Mouse (Mus musculus): Measurements from ENCODE around the gene Ncor2. TPM values are rescaled to one million over a fixed set of nuclear protein-coding genes. Genes with fewer than 3 reads are reported as not detected.
A peak's percentile ranks its signal among the peaks of the same experiment; 100 is the strongest.

The Ncor2 gene
- total RNA-seq, 2 experiments from 2014 or later = 167 to 240 TPM

- DNase-seq (ENCODE audit: low spot score in 2 of 2) = no peak
- intact Hi-C loops (cut with DNase I) = loop anchor here (5.0 kb wide), 1 partner anchor 65 kb away; the partner anchor contains the start of gene Ncor2
Measured at GRCm38 (mm10) chr5:125112588-125112987, 66.4 kb downstream of the Ncor2 start.

DNA sequence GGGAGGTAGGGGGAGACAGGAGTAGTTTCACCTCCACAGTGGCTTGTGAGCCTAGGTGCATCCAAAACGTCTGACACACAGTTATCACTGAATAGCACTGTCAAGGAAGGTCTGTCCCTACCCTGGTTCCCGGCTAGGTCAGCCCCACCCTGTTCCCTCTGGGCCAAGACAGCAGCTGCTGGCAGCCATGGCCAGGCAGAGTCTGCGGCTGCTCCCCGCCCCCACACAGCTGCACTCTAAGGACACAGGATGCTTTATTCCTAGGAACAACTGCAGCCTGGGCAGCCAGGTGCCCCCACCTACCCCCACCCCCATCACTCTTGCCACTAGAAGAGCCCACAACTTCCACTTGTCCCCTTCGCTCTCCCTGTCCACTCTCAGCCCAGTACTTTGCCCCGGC lies 67.9 kb downstream of the Ncor2 start:
- intact Hi-C loops (cut with DNase I) = loop anchor here (5.0 kb wide), 1 partner anchor 66 kb away; the partner anchor contains the start of gene Ncor2
- no peak for DNase-seq (ENCODE audit: low spot score in 2 of 2)

- intact Hi-C loops (cut with DNase I) = loop anchor here (5.0 kb wide), 1 partner anchor 67 kb away; the partner anchor contains the start of gene Ncor2
- DNase-seq (ENCODE audit: low spot score in 2 of 2) = no peak
Measured at GRCm38 (mm10) chr5:125110722-125111121, 68.3 kb downstream of the Ncor2 start.

GRCm38 (mm10) chr5:125110196-125110595 lies 68.8 kb downstream of the Ncor2 start:
- intact Hi-C loops (cut with DNase I) = loop anchor here (5.0 kb wide), 1 partner anchor 67 kb away; the partner anchor contains the start of gene Ncor2
- no peak for DNase-seq (ENCODE audit: low spot score in 2 of 2)

DNA sequence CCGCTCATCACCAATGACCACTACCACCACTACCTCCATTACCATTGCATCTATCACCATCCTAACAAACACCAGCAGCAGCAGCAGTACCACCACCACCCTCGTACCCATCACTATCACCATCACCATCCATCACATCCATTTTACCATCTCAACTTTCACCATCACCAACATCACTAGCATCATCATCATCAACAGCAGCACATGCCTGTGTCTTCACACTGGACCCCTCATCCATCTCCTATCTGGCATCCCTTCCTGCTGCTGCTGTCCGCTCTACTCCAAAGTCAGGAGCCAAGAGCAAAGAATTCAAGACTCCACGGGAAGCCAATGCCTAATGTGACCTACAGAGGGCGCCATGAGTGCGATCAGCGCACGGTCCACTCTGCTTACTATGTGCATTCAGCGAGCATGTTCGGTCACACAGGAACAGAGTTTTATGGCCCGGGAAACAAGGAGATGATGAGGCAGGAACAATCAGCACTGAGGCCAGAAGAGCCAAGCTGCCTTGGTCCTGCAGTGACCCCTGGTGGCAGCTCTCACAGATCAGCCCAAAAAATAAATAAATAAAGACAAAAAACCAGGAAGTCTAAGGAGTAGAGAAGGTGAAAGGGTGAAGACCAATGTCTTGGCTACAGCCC lies 71.9 kb downstream of the Ncor2 start:
- intact Hi-C loops (cut with DNase I) = loop anchor here (2.0 to 5.0 kb wide), 2 partner anchors 162 to 205 kb away; no protein-coding TSS in a partner anchor
- DNase-seq (ENCODE audit: low spot score in 2 of 2) = peak; percentile 31 to 47

DNA sequence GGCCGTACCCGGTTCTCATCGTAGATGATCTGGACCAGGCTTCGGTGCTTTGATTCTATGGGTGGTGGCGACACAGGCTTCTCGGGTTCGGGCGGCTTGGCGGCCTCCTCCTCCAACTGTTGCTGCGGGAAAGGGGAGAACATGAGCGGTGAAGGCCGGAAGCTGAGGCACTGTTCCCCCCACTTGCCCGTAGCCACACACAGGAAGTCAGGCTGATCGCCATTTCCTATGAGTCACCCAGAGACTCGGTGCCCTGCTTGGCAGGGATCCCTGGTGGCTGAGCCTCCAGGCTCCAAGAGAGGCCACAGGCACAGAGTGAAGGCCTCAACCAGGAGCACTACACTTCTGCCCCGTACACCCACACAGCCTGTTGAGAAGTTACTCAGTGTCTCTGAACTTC lies 72.8 kb downstream of the Ncor2 start:
- intact Hi-C loops (cut with DNase I) = loop anchor here (2.0 to 5.0 kb wide), 2 partner anchors 163 to 204 kb away; no protein-coding TSS in a partner anchor
- no peak for DNase-seq (ENCODE audit: low spot score in 2 of 2)

- intact Hi-C loops (cut with DNase I) = loop anchor here (5.0 kb wide), 1 partner anchor 203 kb away; no protein-coding TSS in a partner anchor
- no peak for DNase-seq (ENCODE audit: low spot score in 2 of 2)
Measured at GRCm38 (mm10) chr5:125104841-125105240, 74.2 kb downstream of the Ncor2 start.

DNA sequence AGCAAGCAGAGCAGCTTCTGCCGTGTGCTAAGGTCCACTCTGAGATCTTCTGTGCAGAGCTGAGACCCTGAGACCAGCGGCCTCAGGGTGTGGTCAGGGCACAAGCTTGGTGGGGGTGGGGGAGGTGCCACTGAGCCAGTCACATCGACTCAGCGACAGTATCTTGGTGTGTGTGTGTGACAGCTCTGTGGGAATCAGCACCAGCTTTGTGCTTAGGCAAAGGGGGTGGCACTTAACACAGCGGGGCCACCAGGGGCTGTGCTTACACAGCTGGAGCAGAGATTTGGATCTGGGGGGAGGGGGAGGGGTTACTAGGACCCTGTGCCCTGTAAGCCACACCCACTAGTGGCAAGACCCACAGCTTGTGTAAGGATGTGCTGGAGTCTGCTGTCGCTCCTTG lies 75.6 kb downstream of the Ncor2 start:
- DNase-seq (ENCODE audit: low spot score in 2 of 2) = no peak
- intact Hi-C loops (cut with DNase I) = no loop called here

DNA sequence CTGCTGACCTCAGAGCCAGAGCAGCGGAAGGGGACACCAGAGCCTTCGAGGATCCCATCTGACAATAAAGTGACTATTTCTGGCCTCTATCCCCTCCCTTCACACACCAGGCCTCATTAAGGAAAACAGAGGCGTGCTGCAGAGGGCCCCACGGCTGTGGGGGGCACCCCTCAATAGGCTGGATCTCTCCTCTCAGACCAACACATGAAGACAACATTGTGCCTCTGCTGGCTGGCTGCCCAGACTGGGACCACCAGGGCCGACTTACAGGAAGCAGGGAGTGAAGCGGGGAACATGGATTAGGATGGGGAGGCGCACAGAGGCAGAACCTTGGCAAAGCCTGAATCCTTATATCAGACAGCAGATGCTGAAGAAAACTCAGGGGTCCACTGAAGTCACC lies 76.1 kb downstream of the Ncor2 start:
- no peak for DNase-seq (ENCODE audit: low spot score in 2 of 2)
- intact Hi-C loops (cut with DNase I) = no loop called here

GRCm38 (mm10) chr5:125102352-125102751 lies 76.7 kb downstream of the Ncor2 start:
- no peak for DNase-seq (ENCODE audit: low spot score in 2 of 2)
- intact Hi-C loops (cut with DNase I) = no loop called here

- intact Hi-C loops (cut with DNase I) = no loop called here
- peak in 1 of 2 experiments; percentile 53 for DNase-seq (ENCODE audit: low spot score in 2 of 2)
Measured at GRCm38 (mm10) chr5:125099785-125100350, 79.2 kb downstream of the Ncor2 start.

- intact Hi-C loops (cut with DNase I) = no loop called here
- DNase-seq (ENCODE audit: low spot score in 2 of 2) = no peak
Measured at GRCm38 (mm10) chr5:125098692-125099091, 80.3 kb downstream of the Ncor2 start.

GRCm38 (mm10) chr5:125096368-125096767 lies 82.7 kb downstream of the Ncor2 start:
- DNase-seq (ENCODE audit: low spot score in 2 of 2) = no peak
- intact Hi-C loops (cut with DNase I) = no loop called here

- no peak for DNase-seq (ENCODE audit: low spot score in 2 of 2)
- intact Hi-C loops (cut with DNase I) = no loop called here
Measured at GRCm38 (mm10) chr5:125095525-125096175, 83.4 kb downstream of the Ncor2 start.

DNA sequence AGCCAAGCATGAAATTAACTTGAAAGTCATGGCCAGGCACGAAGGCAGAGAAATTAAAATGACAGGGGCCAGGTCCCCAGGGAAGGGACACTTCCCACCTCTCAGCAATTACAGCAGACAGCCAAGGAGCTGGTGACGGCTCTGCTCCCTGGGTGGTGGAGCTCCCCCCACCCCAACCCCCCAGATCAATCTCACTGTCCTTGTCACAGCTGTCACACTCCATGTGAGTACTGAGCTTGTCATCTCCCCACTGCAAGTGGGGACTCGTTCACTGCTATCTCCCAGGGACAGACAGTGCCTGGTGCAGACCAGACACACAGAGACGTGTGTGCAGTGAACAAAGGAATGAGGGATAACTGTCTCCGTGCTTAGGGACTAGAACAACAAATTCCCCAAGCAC lies 85.2 kb downstream of the Ncor2 start:
- intact Hi-C loops (cut with DNase I) = no loop called here
- DNase-seq (ENCODE audit: low spot score in 2 of 2) = no peak

DNA sequence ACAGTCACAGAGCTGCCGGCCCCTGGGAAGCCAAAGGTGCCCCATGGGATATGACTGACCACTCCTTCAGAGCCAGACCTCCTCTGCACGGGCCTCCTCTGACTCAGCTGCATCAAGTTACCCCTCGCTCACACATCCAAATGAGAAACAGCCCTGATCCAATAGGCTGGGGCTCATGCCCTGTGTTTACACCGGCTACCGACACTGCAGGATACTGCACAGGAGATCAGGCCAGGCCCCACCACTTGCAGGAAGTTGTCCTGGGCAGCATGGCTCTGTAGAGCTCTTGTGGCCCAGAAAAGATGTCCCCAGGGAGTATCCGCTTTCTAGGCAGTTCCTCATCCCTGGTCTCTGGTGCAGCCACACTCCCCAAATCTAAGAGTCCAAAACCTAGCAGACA lies 90.9 kb downstream of the Ncor2 start:
- DNase-seq (ENCODE audit: low spot score in 2 of 2) = no peak
- intact Hi-C loops (cut with DNase I) = no loop called here

DNA sequence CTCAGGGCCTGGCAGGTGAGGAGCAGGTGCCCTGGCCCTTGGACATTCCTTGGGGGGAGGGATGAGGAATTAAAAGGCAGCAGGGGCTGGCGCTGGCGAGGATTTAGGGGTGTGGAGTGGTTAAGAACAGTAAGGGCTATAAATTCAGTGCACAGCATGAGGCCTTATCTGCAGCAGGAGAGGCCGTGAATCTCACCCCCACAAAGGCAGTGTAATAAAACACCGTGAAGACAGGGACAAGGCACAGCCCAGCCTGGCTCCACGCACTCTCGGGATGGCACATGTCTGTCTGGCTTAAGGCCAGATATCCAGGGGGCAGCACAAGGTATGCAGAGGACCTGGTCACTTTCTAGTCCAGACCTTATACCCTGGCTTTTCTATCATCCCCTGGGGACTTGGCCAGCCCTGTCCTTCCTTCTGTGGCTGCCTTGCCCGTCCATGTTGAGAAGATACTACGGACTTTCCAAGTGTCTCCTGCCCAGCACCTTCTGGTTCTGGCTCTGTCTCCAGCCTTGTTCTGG lies 93.9 kb downstream of the Ncor2 start:
- intact Hi-C loops (cut with DNase I) = no loop called here
- DNase-seq (ENCODE audit: low spot score in 2 of 2) = no peak

GRCm38 (mm10) chr5:125083674-125084073 lies 95.3 kb downstream of the Ncor2 start:
- DNase-seq (ENCODE audit: low spot score in 2 of 2) = no peak
- intact Hi-C loops (cut with DNase I) = no loop called here

DNA sequence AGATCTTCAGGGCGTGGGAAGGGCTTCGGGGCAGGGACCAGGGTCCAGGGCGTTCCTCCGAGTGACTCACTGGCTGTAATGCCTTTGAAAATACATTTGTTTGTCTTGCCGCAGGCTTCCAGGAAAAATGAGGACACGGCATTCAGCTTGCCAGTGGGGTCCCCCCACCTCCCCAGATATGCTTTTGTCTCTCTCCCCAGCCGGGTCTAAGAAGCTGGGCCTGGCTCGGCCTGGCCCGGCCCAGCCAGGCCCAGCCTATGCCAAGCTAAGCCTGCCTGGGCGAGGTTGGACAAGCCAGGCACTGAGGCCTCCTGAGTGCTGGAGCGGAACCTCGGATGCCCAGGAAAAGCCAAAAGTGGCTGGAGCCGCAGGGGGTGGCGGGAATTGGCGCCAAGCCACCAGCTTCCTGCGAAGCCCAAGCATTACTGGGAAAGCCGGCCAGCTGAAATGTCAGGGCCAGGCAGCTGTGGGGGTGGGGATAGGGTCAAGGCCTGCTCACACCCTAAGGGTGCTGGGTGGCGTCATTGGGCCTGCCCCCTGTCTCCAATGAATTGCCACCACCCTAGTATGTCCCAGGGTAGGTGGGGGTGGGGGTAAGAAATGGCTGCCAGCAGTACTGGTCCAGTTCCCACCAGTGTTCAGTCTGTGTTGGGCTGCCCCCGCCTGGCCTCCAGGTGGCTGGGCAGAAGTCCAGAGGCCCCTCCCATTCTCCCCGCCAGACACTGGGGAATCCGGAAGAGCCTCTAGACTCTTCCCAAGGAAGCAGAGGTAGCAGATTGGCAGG lies 97.5 kb downstream of the Ncor2 start:
- peak; percentile 51 to 53 for DNase-seq (ENCODE audit: low spot score in 2 of 2)

More for the DNA sequence above, 97.5 kb downstream of the Ncor2 start:
- intact Hi-C loops (cut with DNase I) = no loop called here

All from left cerebral cortex, postnatal 36 days (tissue).